Mouse (Mus musculus) liver, embryonic 16.5 days (tissue): ENCODE measurements around the gene Ssbp4. TPM values are rescaled to one million over a fixed set of nuclear protein-coding genes. Genes with fewer than 3 reads are reported as not detected.

Experiments
- ATAC-seq: fragments of 200-750 bp; cut with Nextera tagmentation; 2 replicates; pipeline ENCODE4 v1.8.0; 2017; ENCODE audit warnings: low read depth, mild to moderate bottlenecking, moderate number of reproducible peaks, moderate library complexity
- H3K27ac ChIP-seq: fragments of 300-500 bp; sonication (generic); 2 replicates; pipeline ENCODE4 v1.5.1; 2014; ENCODE audit warnings: mild to moderate bottlenecking, low read length
- H3K27me3 ChIP-seq: fragments of 300-500 bp; sonication (generic); 2 replicates; pipeline ENCODE4 v1.6.1; 2014; ENCODE audit warnings: low read depth, low read length, mixed read lengths; ENCODE audit not compliant: control insufficient read depth, insufficient read depth
- H3K36me3 ChIP-seq: fragments of 300-500 bp; sonication (generic); 2 replicates; pipeline ENCODE4 v1.6.1; 2014; ENCODE audit warnings: mild to moderate bottlenecking; ENCODE audit not compliant: control insufficient read depth, insufficient read depth
- H3K4me1 ChIP-seq: fragments of 300-500 bp; sonication (generic); 2 replicates; pipeline ENCODE4 v1.6.1; 2014; ENCODE audit warnings: low read depth, low read length, mixed read lengths; ENCODE audit not compliant: control insufficient read depth
- H3K4me2 ChIP-seq: fragments of 300-500 bp; sonication (generic); 2 replicates; pipeline ENCODE4 v1.6.1; 2014; ENCODE audit warnings: low read depth, low read length, mixed read lengths
- H3K4me3 ChIP-seq: fragments of 300-500 bp; sonication (generic); 2 replicates; pipeline ENCODE4 v1.5.1; 2014; ENCODE audit warnings: low read depth, mild to moderate bottlenecking, low read length
- H3K9ac ChIP-seq: fragments of 300-500 bp; sonication (generic); 2 replicates; pipeline ENCODE4 v1.6.1; 2014; ENCODE audit warnings: low read depth, low read length
- H3K9me3 ChIP-seq: fragments of 300-500 bp; sonication (generic); replicated peaks from 2 replicates; pipeline ENCODE4 v1.6.1; 2016; ENCODE audit warnings: low read length; ENCODE audit not compliant: control insufficient read depth
- WGBS: fragments of 180-500 bp; shearing (Covaris S2); extraction: QIAGEN DNeasy Blood & Tissue Kit; methylation state at CpG from one replicate; pipeline ENCODE4 v1.1.7; 2014; ENCODE audit not compliant: insufficient replicate concordance; 5-methylcytosine and 5-hydroxymethylcytosine counted together
- polyA plus RNA-seq: library from polyadenylated mRNA; unstranded; fragments of >200 nt; fragmentation: Nextera tagmentation; extraction: Ambion mirVana; gene quantifications from 2 replicates; pipeline ENCODE4 v1.2.1, GENCODE M21; 2015

Gene Ssbp4
- polyA plus RNA-seq, 1 experiment from 2014 or later, result 32.3 TPM

- 0 out of 2 replicates have a peak, but pooled peaks have one; percentile 17 for ATAC-seq
- Histone ChIP-seq H3K4me2 (no peak overlapping the region), H3K9me3 (no peaks in the 10 kb centered on the region), H3K36me3 (no peaks in the 10 kb centered on the region; the same call in 1 of the 2 replicates), H3K27me3 (no peaks in the 10 kb centered on the region), H3K4me1 (peaks cover 81% of the 10 kb centered on the region), H3K27ac (no peak overlapping the region), H3K9ac (no peak overlapping the region), H3K4me3 (no peak overlapping the region)
- WGBS, result 29% methylated on average over 2 of the region's 2 CpGs
These were observed 48.6 kb downstream of the Ssbp4 start for GRCm38 (mm10) chr8:70560096-70560495.

- ATAC-seq, result no peak
- Histone ChIP-seq H3K4me1 (peaks cover 79% of the 10 kb centered on the region), H3K27ac (no peak overlapping the region)
These were observed 49.7 kb downstream of the Ssbp4 start for GRCm38 (mm10) chr8:70558983-70559382.

GRCm38 (mm10) chr8:70558334-70558733, 50.3 kb downstream of the Ssbp4 start:
- WGBS, result 21% methylated on average over 4 of the region's 4 CpGs

More at GRCm38 (mm10) chr8:70558983-70559382, 49.7 kb downstream of the Ssbp4 start:
- WGBS, result 58% methylated on average over 3 of the region's 3 CpGs
- no peak overlapping the region for H3K4me2 ChIP-seq
- no peak overlapping the region for H3K4me3 ChIP-seq
- H3K9me3 ChIP-seq, result no peaks in the 10 kb centered on the region
- no peak overlapping the region for H3K9ac ChIP-seq
- no peaks in the 10 kb centered on the region for H3K27me3 ChIP-seq
- no peaks in the 10 kb centered on the region; the same call in 1 of the 2 replicates for H3K36me3 ChIP-seq

GRCm38 (mm10) chr8:70555079-70555747, 53.5 kb downstream of the Ssbp4 start:
- no peaks in the 10 kb centered on the region for H3K27me3 ChIP-seq
- 57% methylated on average over 4 of the region's 4 CpGs for WGBS
- no peaks in the 10 kb centered on the region; the same call in 1 of the 2 replicates for H3K36me3 ChIP-seq
- H3K4me2 ChIP-seq, result no peak overlapping the region; the same call in 1 of the 2 replicates
- H3K4me1 ChIP-seq, result peaks cover 75% of the 10 kb centered on the region
- H3K27ac ChIP-seq, result peak overlapping the region; percentile 86
- H3K9me3 ChIP-seq, result no peaks in the 10 kb centered on the region
- no peak overlapping the region for H3K9ac ChIP-seq
- ATAC-seq, result peak; percentile 74
- H3K4me3 ChIP-seq, result no peak overlapping the region

More at GRCm38 (mm10) chr8:70558334-70558733, 50.3 kb downstream of the Ssbp4 start:
- Histone ChIP-seq H3K9ac (no peak overlapping the region), H3K4me2 (no peak overlapping the region), H3K4me3 (no peak overlapping the region), H3K27me3 (no peaks in the 10 kb centered on the region), H3K27ac (peak overlapping the region; percentile 55), H3K36me3 (no peaks in the 10 kb centered on the region; the same call in 1 of the 2 replicates), H3K9me3 (no peaks in the 10 kb centered on the region), H3K4me1 (peaks cover 79% of the 10 kb centered on the region)
- ATAC-seq, result no peak

- H3K4me3 ChIP-seq, result no peak overlapping the region
- no peaks in the 10 kb centered on the region; the same call in 1 of the 2 replicates for H3K36me3 ChIP-seq
- H3K9me3 ChIP-seq, result no peaks in the 10 kb centered on the region
- 0 out of 2 replicates have a peak, but pooled peaks have one; percentile 16 for ATAC-seq
- no peak overlapping the region for H3K9ac ChIP-seq
- H3K27me3 ChIP-seq, result no peaks in the 10 kb centered on the region
- peak overlapping the region; percentile 57 for H3K27ac ChIP-seq
- peaks cover 66% of the 10 kb centered on the region for H3K4me1 ChIP-seq
- no peak overlapping the region for H3K4me2 ChIP-seq
These were observed 54.9 kb downstream of the Ssbp4 start for GRCm38 (mm10) chr8:70553740-70554139.

GRCm38 (mm10) chr8:70552836-70553235, 55.8 kb downstream of the Ssbp4 start:
- 19% methylated on average over 1 of the region's 1 CpGs for WGBS
- Histone ChIP-seq H3K4me1 (peaks cover 66% of the 10 kb centered on the region), H3K27me3 (no peaks in the 10 kb centered on the region), H3K9ac (no peak overlapping the region), H3K9me3 (no peaks in the 10 kb centered on the region), H3K4me2 (no peak overlapping the region), H3K27ac (0 out of 2 replicates have a peak overlapping the region, but pooled peaks have one; percentile 7), H3K4me3 (no peak overlapping the region), H3K36me3 (no peaks in the 10 kb centered on the region; the same call in 1 of the 2 replicates)
- ATAC-seq, result no peak

- 34% methylated on average over 3 of the region's 3 CpGs for WGBS
- Histone ChIP-seq H3K9ac (no peak overlapping the region), H3K4me3 (no peak overlapping the region), H3K36me3 (no peaks in the 10 kb centered on the region; the same call in 1 of the 2 replicates), H3K9me3 (no peaks in the 10 kb centered on the region), H3K4me2 (no peak overlapping the region), H3K4me1 (peaks cover 59% of the 10 kb centered on the region), H3K27ac (no peak overlapping the region; the same call in 1 of the 2 replicates), H3K27me3 (no peaks in the 10 kb centered on the region)
- no peak for ATAC-seq
These were observed 57.0 kb downstream of the Ssbp4 start for GRCm38 (mm10) chr8:70551558-70552161.

- Histone ChIP-seq H3K4me2 (no peak overlapping the region), H3K27ac (no peak overlapping the region), H3K27me3 (no peaks in the 10 kb centered on the region), H3K9me3 (no peaks in the 10 kb centered on the region), H3K4me3 (no peak overlapping the region), H3K4me1 (peaks cover 66% of the 10 kb centered on the region), H3K9ac (no peak overlapping the region), H3K36me3 (no peaks in the 10 kb centered on the region)
- WGBS, result 53% methylated on average over 10 of the region's 10 CpGs
- ATAC-seq, result no peak
These were observed 59.1 kb downstream of the Ssbp4 start for GRCm38 (mm10) chr8:70549412-70550184.
